Mouse (Mus musculus) effector memory CD4-positive, alpha-beta T cell, adult 7 months (primary cell): ENCODE measurements around the gene Ncor2. TPM values are rescaled to one million over a fixed set of nuclear protein-coding genes. Genes with fewer than 3 reads are reported as not detected.

Experiments
- polyA plus RNA-seq: library from polyadenylated mRNA; unstranded; fragments of 100-300 nt; shearing (Covaris generic); gene quantifications from one replicate; pipeline ENCODE4 v1.2.1, GENCODE M21; 2017

Ncor2 gene
- polyA plus RNA-seq: 13.3 TPM

DNA sequence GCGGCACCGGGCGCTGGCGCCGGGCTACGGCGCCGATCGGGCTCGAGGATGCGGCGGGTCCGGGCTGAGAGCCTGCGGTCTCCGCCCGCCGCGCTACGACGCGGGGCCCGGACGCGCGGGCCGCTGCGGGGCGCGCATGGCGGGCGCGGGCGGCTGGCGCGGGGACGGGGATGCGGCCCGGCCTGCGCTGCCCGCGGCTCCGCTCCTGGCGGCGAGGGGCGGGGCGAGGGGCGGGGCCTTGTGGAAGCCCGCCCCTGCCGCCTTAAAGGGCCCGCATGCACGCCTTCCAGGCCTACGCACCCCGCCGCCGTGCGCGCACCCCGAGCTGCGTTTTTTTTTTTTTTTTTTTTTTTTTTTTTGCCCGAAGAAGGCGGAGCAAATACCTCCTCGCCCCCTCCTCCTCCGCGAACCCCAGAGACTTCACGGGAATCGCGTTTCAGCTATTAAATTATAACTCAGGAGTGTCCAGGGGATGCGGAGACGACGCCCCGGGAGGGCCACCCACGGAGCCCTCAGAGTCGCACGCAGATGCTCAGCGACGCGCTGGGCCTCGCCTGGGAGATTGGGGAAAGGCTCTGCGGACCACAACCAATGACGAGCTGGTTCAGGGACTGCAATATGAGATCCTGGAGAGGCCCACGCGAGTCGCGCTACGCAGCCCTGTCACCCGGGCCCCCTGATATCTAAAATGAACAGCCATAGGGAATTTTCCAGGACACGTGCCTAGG, at the start of gene Ncor2:
Gene Ncor2 (minus strand): TSS at position 213 of the 728 bp plus-strand sequence.

DNA sequence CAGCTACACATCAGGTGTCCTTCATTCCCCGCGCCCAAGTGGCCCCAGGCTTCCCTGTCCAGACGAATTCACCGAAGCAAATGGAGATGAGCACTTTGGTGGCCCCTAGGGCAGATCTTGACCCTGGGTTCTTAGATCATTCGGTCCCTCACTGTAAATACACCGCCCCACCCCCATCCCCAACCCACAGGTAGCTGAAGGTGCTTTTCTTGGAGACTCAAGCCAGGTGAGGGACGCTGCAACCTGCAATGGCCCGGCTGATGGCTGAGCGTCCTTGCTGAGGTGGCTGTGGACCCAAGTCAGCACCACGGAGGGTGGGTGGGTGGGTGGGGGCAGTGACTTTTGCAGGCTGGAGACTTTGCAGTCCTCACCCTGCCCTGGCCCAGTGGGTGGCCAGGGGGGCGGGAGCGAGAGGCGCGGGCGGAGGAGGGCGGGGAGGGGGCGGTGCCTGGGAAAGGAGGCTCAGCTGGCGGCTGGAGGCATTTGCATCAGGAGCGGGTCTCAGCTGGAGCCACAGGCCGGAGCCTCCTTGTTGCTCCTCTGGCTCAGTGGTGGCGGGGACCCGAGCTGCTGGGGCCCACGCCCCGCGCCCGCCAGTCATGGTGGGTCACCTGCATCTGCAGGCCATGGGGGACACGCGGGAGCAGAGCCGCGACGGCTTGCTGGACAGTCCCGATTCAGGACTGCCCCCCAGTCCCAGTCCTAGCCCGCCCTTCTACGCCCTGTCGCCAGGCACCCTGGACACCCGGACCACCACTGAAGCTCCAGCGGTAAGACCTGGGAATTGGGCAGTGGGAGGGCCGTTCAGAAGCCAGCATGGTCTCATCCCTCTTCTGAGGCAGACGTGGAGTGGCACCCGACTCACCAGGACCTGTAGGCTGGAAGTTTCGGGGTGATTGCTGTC, 175.8 kb downstream of the Ncor2 start, which contains the start of gene Rflna:
Gene Rflna (plus strand): TSS at position 253 of the 904 bp plus-strand sequence.

Other genes starting within 250 kb of the Ncor2 start
- gene Rflna, start 176.0 kb downstream of the Ncor2 start, polyA plus RNA-seq: not detected
- gene Scarb1, start 161.9 kb upstream of the Ncor2 start, polyA plus RNA-seq: 9.1 TPM
- gene Gm10382, start 210.1 kb upstream of the Ncor2 start, polyA plus RNA-seq: 10.1 TPM
- 3,952 TPM for gene Ubc, start 211.0 kb upstream of the Ncor2 start, polyA plus RNA-seq